Mouse (Mus musculus): ENCODE measurements around the gene Nrl.
A peak's percentile ranks its signal among the peaks of the same experiment; 100 is the strongest.

GRCm38 (mm10) chr14:55497449-55497821 is 27.3 kb downstream of the Nrl start:
- TF ChIP-seq CTCF (IDR thresholded peaks at IDR 0.05; ENCODE audit: extremely low read depth, insufficient read length, insufficient replicate concordance, low read depth, low read length) (peak; percentile 99), POLR2A (IDR thresholded peaks at IDR 0.05; ENCODE audit: low read depth, low read length) (no peak)
